Mouse (Mus musculus) intestine, embryonic 15.5 days (tissue): ENCODE measurements around the gene Actl7b. TPM values are rescaled to one million over a fixed set of nuclear protein-coding genes. Genes with fewer than 3 reads are reported as not detected.

Experiments
- ATAC-seq: fragments of 200-750 bp; cut with Nextera tagmentation; 2 replicates; pipeline ENCODE4 v1.8.0; 2017; ENCODE audit warnings: moderate TSS enrichment, moderate library complexity
- H3K27ac ChIP-seq: fragments of 300-500 bp; sonication (generic); 2 replicates; pipeline ENCODE4 v1.5.1; 2015; ENCODE audit warnings: mild to moderate bottlenecking, inconsistent platforms
- H3K27me3 ChIP-seq: fragments of 300-500 bp; sonication (generic); replicated peaks from 2 replicates; pipeline ENCODE4 v1.6.1; 2015; ENCODE audit warnings: inconsistent platforms
- H3K36me3 ChIP-seq: fragments of 300-500 bp; sonication (generic); 2 replicates; pipeline ENCODE4 v1.6.1; 2015; ENCODE audit warnings: inconsistent platforms
- H3K4me1 ChIP-seq: fragments of 300-500 bp; sonication (generic); replicated peaks from 2 replicates; pipeline ENCODE4 v1.6.1; 2015; ENCODE audit warnings: inconsistent platforms
- H3K4me2 ChIP-seq: fragments of 300-500 bp; sonication (generic); replicated peaks from 2 replicates; pipeline ENCODE4 v1.6.1; 2015; ENCODE audit warnings: mild to moderate bottlenecking, inconsistent platforms
- H3K4me3 ChIP-seq: fragments of 300-500 bp; sonication (generic); replicated peaks from 2 replicates; pipeline ENCODE4 v1.5.1; 2015; ENCODE audit warnings: inconsistent platforms
- H3K9ac ChIP-seq: fragments of 300-500 bp; sonication (generic); 2 replicates; pipeline ENCODE4 v1.6.1; 2015; ENCODE audit warnings: inconsistent platforms
- H3K9me3 ChIP-seq: fragments of 300-500 bp; sonication (generic); 2 replicates; pipeline ENCODE4 v1.6.1; 2016; ENCODE audit warnings: inconsistent platforms
- WGBS: fragments of 180-500 bp; shearing (Covaris S2); methylation state at CpG from one replicate; pipeline ENCODE4 v1.1.7; 2015; 5-methylcytosine and 5-hydroxymethylcytosine counted together
- polyA plus RNA-seq: library from polyadenylated mRNA; unstranded; fragments of >200 nt; fragmentation: Nextera tagmentation; extraction: Ambion mirVana; gene quantifications from 2 replicates; pipeline ENCODE4 v1.2.1, GENCODE M21; 2015

The Actl7b gene
- polyA plus RNA-seq, 1 experiment from 2014 or later, result not detected

DNA sequence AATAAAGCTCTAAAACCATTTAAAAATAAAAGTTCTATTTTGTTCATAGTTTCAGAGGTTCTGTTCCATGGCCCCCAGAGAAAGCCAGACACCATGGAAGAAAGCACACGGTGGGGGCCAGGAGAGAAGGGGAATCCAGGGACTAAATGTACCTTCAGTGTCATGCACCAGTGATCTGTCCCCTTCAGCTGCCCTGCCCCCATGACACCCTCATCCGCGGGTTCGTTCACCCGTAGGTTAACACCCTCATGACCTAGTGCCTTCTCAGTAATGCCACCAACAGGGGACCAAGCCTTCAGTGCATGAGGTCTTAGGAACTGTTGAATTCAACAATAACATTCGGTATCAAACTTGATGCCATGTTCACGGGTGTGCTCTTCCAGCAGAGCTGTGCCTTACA is 44.8 kb downstream of the Actl7b start:
- WGBS, result 79% methylated on average over 7 of the region's 7 CpGs
- no peak for ATAC-seq

More for the DNA sequence above, 44.8 kb downstream of the Actl7b start:
- no peak overlapping the region for H3K4me3 ChIP-seq
- H3K27me3 ChIP-seq, result no peaks in the 10 kb centered on the region; the same call in 1 of the 2 replicates
- no peak overlapping the region for H3K9ac ChIP-seq
- no peak overlapping the region for H3K4me2 ChIP-seq
- H3K4me1 ChIP-seq, result no peaks in the 10 kb centered on the region
- no peaks in the 10 kb centered on the region for H3K36me3 ChIP-seq
- H3K9me3 ChIP-seq, result no peaks in the 10 kb centered on the region
- no peak overlapping the region for H3K27ac ChIP-seq

Other genes with a start within 250 kb of the Actl7b start
- not detected in 2 replicates for gene Gm26657, start 1.4 kb downstream of the Actl7b start, polyA plus RNA-seq
- gene Actl7a, start 2.0 kb upstream of the Actl7b start, polyA plus RNA-seq, result not detected in 2 replicates
- 35.4 and 36.0 TPM in 2 replicates for gene Elp1, start 60.9 kb upstream of the Actl7b start, polyA plus RNA-seq
- gene Fam206a, start 60.9 kb upstream of the Actl7b start, polyA plus RNA-seq, result 13.0 and 14.9 TPM in 2 replicates
- 20.6 and 25.6 TPM in 2 replicates for gene Ctnnal1, start 123.7 kb upstream of the Actl7b start, polyA plus RNA-seq
- 9.9 and 11.0 TPM in 2 replicates for gene Tmem245, start 206.0 kb upstream of the Actl7b start, polyA plus RNA-seq
- gene Frrs1l, start 248.9 kb upstream of the Actl7b start, polyA plus RNA-seq, result 0.78 and 0.92 TPM in 2 replicates